In genomic region chr11:20403456-20403855, GRCm38 (mm10) we compare ENCODE assay signal across 19 mouse cellular contexts.
DNase-seq lines count a peak whose midpoint lies in the region; ATAC-seq lines count a peak whose summit lies in the region.
"Had no signal": no experiment of that assay in that cellular context is flagged by ENCODE, and none has a peak within 500 bp of the region (broad histone marks: within the 10 kb centered on the region; RNA-seq: fewer than 3 reads in every experiment).

No protein-coding gene starts in this region.

- peak; percentile 10 for DNase-seq in heart, adult 8-10 months (ENCODE audit: low spot score)
- DNase-seq in heart, postnatal 36 days = no peak
- peak; percentile 1 to 9 for DNase-seq in spleen, postnatal 36 days (ENCODE audit: low spot score in 2 of 2)
- DNase-seq in spleen, postnatal 4 days (ENCODE audit: low spot score in 2 of 2) = no peak
- DNase-seq in embryonic facial prominence, embryonic 10.5 days (ENCODE audit: low spot score) = no peak
- no peak for DNase-seq in ovary, postnatal 10 days (ENCODE audit: low spot score)
- DNase-seq: adrenal gland, postnatal 25 days; cerebellum, adult 18-20 months; cerebellum, postnatal 10 days; embryo, embryonic 11 days; gastrocnemius, postnatal 10 days; heart, postnatal 10 days had no signal

- ATAC-seq in granulocyte monocyte progenitor cell, adult 5-6 weeks (replicated peaks; ENCODE audit: poor library complexity, severe bottlenecking) = peak; percentile 61
- ATAC-seq: forebrain, embryonic 16.5 days; intestine, embryonic 15.5 days had no signal

- no peak overlapping the region for H3K4me3 ChIP-seq in embryonic facial prominence, embryonic 10.5 days
- H3K4me3 ChIP-seq: embryonic facial prominence, embryonic 12.5 days; forebrain, embryonic 12.5 days; hindbrain, embryonic 10.5 days; intestine, embryonic 15.5 days had no signal

- H3K9me3 ChIP-seq in embryonic facial prominence, embryonic 10.5 days = no peaks in the 10 kb centered on the region
- H3K9me3 ChIP-seq: embryonic facial prominence, embryonic 12.5 days; forebrain, embryonic 12.5 days; hindbrain, embryonic 10.5 days; intestine, embryonic 15.5 days had no signal

- H3K4me1 ChIP-seq in embryonic facial prominence, embryonic 10.5 days = peaks cover 13% of the 10 kb centered on the region

- H3K27ac ChIP-seq in embryonic facial prominence, embryonic 10.5 days (replicated peaks) = no peak overlapping the region
- H3K27ac ChIP-seq: embryonic facial prominence, embryonic 12.5 days; forebrain, embryonic 12.5 days; hindbrain, embryonic 10.5 days; hindbrain, embryonic 14.5 days; intestine, embryonic 15.5 days had no signal

- WGBS in embryonic facial prominence, embryonic 10.5 days = 74% methylated on average over 3 of the region's 3 CpGs

- intact Hi-C loops in heart, postnatal 36 days (cut with DNase I) = loop anchor here (5.0 kb wide), 1 partner anchor 206 kb away; no protein-coding TSS in a partner anchor

- H3K36me3 ChIP-seq in embryonic facial prominence, embryonic 10.5 days (replicated peaks) = no peaks in the 10 kb centered on the region
- H3K36me3 ChIP-seq: embryonic facial prominence, embryonic 12.5 days; forebrain, embryonic 12.5 days; hindbrain, embryonic 10.5 days; intestine, embryonic 15.5 days had no signal

- no peaks in the 10 kb centered on the region for H3K27me3 ChIP-seq in embryonic facial prominence, embryonic 10.5 days (replicated peaks; ENCODE audit: low read depth, poor library complexity, severe bottlenecking)
- H3K27me3 ChIP-seq: embryonic facial prominence, embryonic 12.5 days; intestine, embryonic 15.5 days had no signal

Comparison
In these comparisons a context has a peak if more than half of its experiments do, and no peak if none do; other contexts are left out.
1. DNase-seq: peak in heart, adult 8-10 months (single experiment) and spleen, postnatal 36 days (2 of 2); none in heart, postnatal 36 days (0 of 2), spleen, postnatal 4 days (0 of 2), embryonic facial prominence, embryonic 10.5 days (single experiment) and ovary, postnatal 10 days (single experiment).